Mouse (Mus musculus) stomach, embryonic 16.5 days (tissue): ENCODE measurements around the gene Pjvk. TPM values are rescaled to one million over a fixed set of nuclear protein-coding genes. Genes with fewer than 3 reads are reported as not detected.

ENCODE experiments used
- ATAC-seq: fragments of 200-750 bp; cut with Nextera tagmentation; 2 replicates; pipeline ENCODE4 v1.8.0; 2017; ENCODE audit warnings: moderate number of reproducible peaks, moderate TSS enrichment; ENCODE audit not compliant: insufficient read depth, low FRiP score
- H3K27ac ChIP-seq: fragments of 300-500 bp; sonication (generic); 2 replicates; pipeline ENCODE4 v1.5.1; 2014; ENCODE audit warnings: low read length
- H3K27me3 ChIP-seq: fragments of 300-500 bp; sonication (generic); 2 replicates; pipeline ENCODE4 v1.6.1; 2014; ENCODE audit warnings: low read length, control low read depth, mixed read lengths; ENCODE audit not compliant: control insufficient read depth, insufficient read depth
- H3K36me3 ChIP-seq: fragments of 300-500 bp; sonication (generic); 2 replicates; pipeline ENCODE4 v1.6.1; 2014; ENCODE audit warnings: low read length; ENCODE audit not compliant: control insufficient read depth, insufficient read depth
- H3K4me1 ChIP-seq: fragments of 300-500 bp; sonication (generic); 2 replicates; pipeline ENCODE4 v1.6.1; 2014; ENCODE audit warnings: low read length, control low read depth, mixed read lengths; ENCODE audit not compliant: control insufficient read depth, insufficient read depth
- H3K4me2 ChIP-seq: fragments of 300-500 bp; sonication (generic); 2 replicates; pipeline ENCODE4 v1.6.1; 2014; ENCODE audit warnings: low read depth, low read length, mixed read lengths
- H3K4me3 ChIP-seq: fragments of 300-500 bp; sonication (generic); replicated peaks from 2 replicates; pipeline ENCODE4 v1.5.1; 2014; ENCODE audit warnings: mild to moderate bottlenecking, low read length
- H3K9ac ChIP-seq: fragments of 300-500 bp; sonication (generic); 2 replicates; pipeline ENCODE4 v1.6.1; 2014; ENCODE audit warnings: low read length
- H3K9me3 ChIP-seq: fragments of 300-500 bp; sonication (generic); replicated peaks from 2 replicates; pipeline ENCODE4 v1.6.1; 2016; ENCODE audit warnings: low read length, control low read depth; ENCODE audit not compliant: control insufficient read depth
- WGBS: fragments of 180-500 bp; shearing (Covaris S2); extraction: QIAGEN DNeasy Blood & Tissue Kit; methylation state at CpG from one replicate; pipeline ENCODE4 v1.1.7; 2014; 5-methylcytosine and 5-hydroxymethylcytosine counted together
- polyA plus RNA-seq: library from polyadenylated mRNA; unstranded; fragments of >200 nt; fragmentation: Nextera tagmentation; extraction: Ambion mirVana; gene quantifications from 2 replicates; pipeline ENCODE4 v1.2.1, GENCODE M21; 2015

The Pjvk gene
- 0.22 and 0.25 TPM in 2 replicates for polyA plus RNA-seq

GRCm38 (mm10) chr2:76647883-76648570 lies at the start of gene Pjvk, which contains the start of gene Prkra:
Pjvk (plus strand) TSS chr2:76648476.
Prkra (minus strand) TSS chr2:76648015.
- H3K27me3 ChIP-seq: no peaks in the 10 kb centered on the region
- peak within 1 kb of the TSS; percentile 93 for H3K9ac ChIP-seq
- H3K4me1 ChIP-seq: peaks cover 15% of the 10 kb centered on the region
- peak within 1 kb of the TSS; percentile 87 for H3K27ac ChIP-seq
- H3K4me3 ChIP-seq: peak within 1 kb of the TSS; percentile 87
- no peaks in the 10 kb centered on the region for H3K9me3 ChIP-seq
- H3K36me3 ChIP-seq: no peaks in the 10 kb centered on the region
- ATAC-seq: peak; percentile 98
- H3K4me2 ChIP-seq: peak within 1 kb of the TSS; percentile 91
- WGBS: under 1% methylated on average over 41 of the region's 42 CpGs

- Histone ChIP-seq H3K9ac (no peak overlapping the region), H3K27ac (no peak overlapping the region), H3K36me3 (no peaks in the 10 kb centered on the region), H3K27me3 (no peaks in the 10 kb centered on the region), H3K4me3 (no peak overlapping the region), H3K9me3 (no peaks in the 10 kb centered on the region), H3K4me2 (no peak overlapping the region), H3K4me1 (no peaks in the 10 kb centered on the region)
- no peak for ATAC-seq
- WGBS: 59% methylated on average over 5 of the region's 5 CpGs
Observed at GRCm38 (mm10) chr2:76599214-76599613, 49.1 kb upstream of the Pjvk start.

DNA sequence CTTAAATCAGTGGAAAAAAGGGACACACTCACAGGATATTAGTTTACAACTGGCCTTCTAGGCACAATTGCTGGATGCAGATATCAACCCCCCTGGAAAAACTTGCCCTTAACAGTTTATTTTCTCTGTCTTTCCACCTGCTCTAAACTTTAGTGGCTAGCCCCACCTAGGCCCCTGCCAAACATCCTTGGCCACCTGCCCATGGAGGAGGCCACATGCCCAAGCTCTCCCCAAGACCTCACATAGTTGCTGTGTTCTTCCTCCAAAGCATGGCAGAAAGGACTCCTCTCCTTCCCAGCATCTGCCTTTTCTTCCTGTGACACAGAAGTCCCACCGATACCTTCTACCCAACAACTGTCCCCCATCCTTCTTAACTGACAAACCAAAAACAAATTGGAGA lies 46.0 kb upstream of the Pjvk start:
- H3K4me1 ChIP-seq: no peaks in the 10 kb centered on the region
- no peaks in the 10 kb centered on the region for H3K9me3 ChIP-seq
- no peak overlapping the region for H3K9ac ChIP-seq
- no peak overlapping the region for H3K27ac ChIP-seq
- no peak overlapping the region for H3K4me3 ChIP-seq
- no peaks in the 10 kb centered on the region for H3K36me3 ChIP-seq
- WGBS: 93% methylated on average over 1 of the region's 1 CpGs
- ATAC-seq: no peak
- no peaks in the 10 kb centered on the region for H3K27me3 ChIP-seq
- H3K4me2 ChIP-seq: no peak overlapping the region

DNA sequence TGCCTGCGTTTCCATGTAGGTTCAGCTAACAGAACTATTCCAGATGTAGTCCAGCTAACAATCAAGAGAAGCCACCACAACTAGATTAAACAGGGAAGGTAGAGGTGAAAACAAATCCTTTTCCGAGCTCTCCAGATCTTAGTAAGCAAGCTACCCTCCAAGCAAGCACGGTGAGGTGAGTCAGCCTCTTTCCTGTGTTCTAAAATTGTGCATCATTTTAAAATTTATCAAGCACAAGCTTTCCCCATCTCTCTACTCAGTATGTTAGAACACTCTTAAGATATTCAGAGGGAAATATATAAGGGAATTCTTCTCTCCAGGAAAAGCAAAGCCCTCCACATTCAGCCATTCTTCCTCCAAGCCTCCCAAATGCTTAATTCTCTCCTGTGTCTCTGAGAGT lies 41.6 kb upstream of the Pjvk start:
- Histone ChIP-seq H3K36me3 (no peaks in the 10 kb centered on the region), H3K4me1 (no peaks in the 10 kb centered on the region), H3K9ac (no peak overlapping the region), H3K27ac (no peak overlapping the region), H3K9me3 (no peaks in the 10 kb centered on the region), H3K4me2 (no peak overlapping the region), H3K27me3 (no peaks in the 10 kb centered on the region), H3K4me3 (no peak overlapping the region)
- no peak for ATAC-seq
- 71% methylated on average over 3 of the region's 3 CpGs for WGBS

DNA sequence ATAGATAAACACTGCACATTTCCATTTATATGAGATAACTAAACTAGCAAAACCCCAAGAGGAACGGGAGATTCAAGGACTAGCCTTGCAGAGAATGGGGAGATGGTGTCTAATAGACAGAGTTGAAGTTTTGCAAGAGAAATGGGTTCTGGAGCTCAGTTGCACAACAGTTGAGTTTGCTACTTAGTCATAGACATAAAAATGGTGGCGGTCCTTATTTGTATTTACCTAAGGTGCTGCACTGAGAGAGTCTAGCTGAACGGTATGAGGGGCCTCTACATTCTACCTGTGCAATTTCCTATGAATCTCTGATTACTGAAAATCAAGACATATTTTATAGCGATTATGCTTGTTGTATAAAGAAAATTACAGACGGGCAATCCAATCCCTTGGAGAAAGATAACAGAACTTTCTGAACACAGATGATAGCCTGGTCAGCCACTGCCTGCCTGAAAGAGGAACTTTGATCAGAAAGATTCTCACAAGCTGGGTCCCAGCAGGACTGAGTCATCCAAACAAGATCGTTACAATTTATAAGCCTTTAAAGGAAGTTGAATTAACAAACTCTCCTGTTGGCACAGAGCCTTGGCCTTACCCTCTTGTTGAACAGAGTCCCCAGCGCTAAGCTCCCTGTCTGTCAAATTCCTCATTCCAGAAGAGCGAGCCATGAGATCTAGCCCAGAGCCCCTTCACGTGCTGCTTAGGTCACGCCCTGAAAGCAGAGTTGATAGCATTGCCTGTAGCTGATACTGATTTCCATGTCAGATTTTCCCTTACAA lies 37.8 kb upstream of the Pjvk start:
- H3K36me3 ChIP-seq: no peaks in the 10 kb centered on the region
- no peak overlapping the region for H3K27ac ChIP-seq
- H3K9me3 ChIP-seq: no peaks in the 10 kb centered on the region
- H3K4me1 ChIP-seq: no peaks in the 10 kb centered on the region
- no peaks in the 10 kb centered on the region for H3K27me3 ChIP-seq
- no peak overlapping the region for H3K4me3 ChIP-seq
- no peak overlapping the region for H3K4me2 ChIP-seq
- WGBS: 60% methylated on average over 10 of the region's 10 CpGs
- no peak overlapping the region for H3K9ac ChIP-seq
- no peak; the same call in 1 of the 2 replicates for ATAC-seq

DNA sequence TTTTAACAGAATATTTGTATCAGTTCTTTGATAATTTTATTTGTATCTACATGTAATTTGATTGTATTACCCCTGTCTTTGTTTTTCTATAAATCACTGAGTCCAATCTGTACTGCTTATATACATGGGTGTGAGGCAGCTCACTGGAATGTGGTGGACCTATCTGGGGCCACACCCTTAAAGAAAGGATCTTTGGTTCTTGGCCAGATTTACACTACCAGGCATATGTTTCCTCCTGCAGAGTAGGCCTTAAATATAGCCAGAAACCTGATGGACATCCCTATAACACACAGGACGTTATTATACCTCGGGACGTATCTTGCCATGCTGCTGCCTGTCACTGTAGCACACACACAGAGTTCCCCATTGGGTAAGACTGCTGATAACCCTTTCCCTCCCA lies 36.3 kb upstream of the Pjvk start:
- Histone ChIP-seq H3K4me3 (no peak overlapping the region), H3K36me3 (no peaks in the 10 kb centered on the region), H3K4me1 (no peaks in the 10 kb centered on the region), H3K9me3 (no peaks in the 10 kb centered on the region), H3K27ac (no peak overlapping the region), H3K4me2 (no peak overlapping the region), H3K9ac (no peak overlapping the region), H3K27me3 (no peaks in the 10 kb centered on the region)
- WGBS: 86% methylated on average over 3 of the region's 3 CpGs
- no peak for ATAC-seq

- H3K9me3 ChIP-seq: no peaks in the 10 kb centered on the region
- no peak overlapping the region for H3K4me2 ChIP-seq
- no peaks in the 10 kb centered on the region for H3K36me3 ChIP-seq
- no peaks in the 10 kb centered on the region for H3K27me3 ChIP-seq
- WGBS: 27% methylated on average over 1 of the region's 1 CpGs
- H3K27ac ChIP-seq: no peak overlapping the region
- H3K4me1 ChIP-seq: no peaks in the 10 kb centered on the region
- no peak overlapping the region for H3K9ac ChIP-seq
- H3K4me3 ChIP-seq: no peak overlapping the region
- no peak for ATAC-seq
Observed at GRCm38 (mm10) chr2:76618078-76618477, 30.2 kb upstream of the Pjvk start.

DNA sequence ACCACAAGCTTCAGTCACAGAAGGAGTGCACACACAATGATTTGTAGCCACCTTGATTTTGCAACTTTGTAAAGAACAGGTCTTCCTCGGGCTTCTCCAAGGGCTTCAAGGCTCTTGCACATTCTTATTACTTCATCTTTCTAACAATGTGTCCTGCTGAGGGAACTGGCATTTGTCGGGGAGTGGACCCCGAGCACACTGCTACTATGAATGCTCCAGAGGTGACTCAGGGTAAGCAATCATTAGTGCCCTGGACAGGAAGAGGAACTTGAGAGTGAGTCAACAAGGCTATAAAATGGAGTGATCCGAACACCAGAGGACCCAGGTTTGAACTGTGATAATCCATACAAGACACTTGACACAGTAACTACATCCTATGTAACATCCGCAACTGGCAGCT lies 28.1 kb upstream of the Pjvk start:
- ATAC-seq: no peak
- Histone ChIP-seq H3K9ac (no peak overlapping the region), H3K4me3 (no peak overlapping the region), H3K4me1 (no peaks in the 10 kb centered on the region), H3K4me2 (no peak overlapping the region), H3K36me3 (no peaks in the 10 kb centered on the region), H3K27ac (no peak overlapping the region), H3K27me3 (no peaks in the 10 kb centered on the region), H3K9me3 (no peaks in the 10 kb centered on the region)
- WGBS: 79% methylated on average over 5 of the region's 5 CpGs

DNA sequence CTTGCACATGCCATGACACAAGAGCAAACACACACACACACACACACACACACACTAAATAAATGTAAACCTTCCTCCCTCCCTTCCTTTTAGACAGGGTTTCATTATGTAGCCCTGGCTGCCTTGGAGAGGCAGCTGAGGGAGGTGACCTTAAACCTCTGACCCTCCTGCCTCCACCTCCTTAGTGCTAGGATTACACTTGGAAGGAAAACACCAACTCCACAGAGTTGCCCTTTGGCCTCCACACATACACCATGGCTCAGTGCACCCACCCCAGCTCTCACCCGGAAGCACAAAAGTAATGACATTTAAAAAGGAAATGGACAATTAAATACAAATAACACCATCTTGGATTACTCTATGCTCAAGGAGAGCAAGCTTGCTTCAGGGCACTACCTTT lies 26.6 kb upstream of the Pjvk start:
- H3K27ac ChIP-seq: no peak overlapping the region
- H3K4me2 ChIP-seq: no peak overlapping the region
- no peak overlapping the region for H3K9ac ChIP-seq
- H3K9me3 ChIP-seq: 0 out of 2 replicates have a peak, but pooled peaks cover 9% of the 10 kb centered on the region
- peaks cover 5% of the 10 kb centered on the region; the same call in 1 of the 2 replicates for H3K36me3 ChIP-seq
- no peak overlapping the region for H3K4me3 ChIP-seq
- 54% methylated on average over 1 of the region's 1 CpGs for WGBS
- no peak for ATAC-seq
- H3K27me3 ChIP-seq: no peaks in the 10 kb centered on the region
- H3K4me1 ChIP-seq: no peaks in the 10 kb centered on the region
